Mouse (Mus musculus) thymus, postnatal 4 days (tissue): Measurements from ENCODE around the gene Kctd11.
"Not testable (repeated sequence)": the region's sequence is repeated elsewhere in the genome, so short reads cannot be mapped to it uniquely, and the experiment has no call there.

ENCODE experiments used
- DNase-seq: peaks from one replicate; pipeline ENCODE4 v3.0.0; 2021

Gene Kctd11

GRCm38 (mm10) chr11:69881787-69882670 is 823 bp upstream of the Kctd11 start:
- DNase-seq, result peak; percentile 15

- peak; percentile 78 for DNase-seq
Measured at GRCm38 (mm10) chr11:69880506-69880852, 727 bp downstream of the Kctd11 start.

GRCm38 (mm10) chr11:69879711-69880110 is 1.5 kb downstream of the Kctd11 start:
- DNase-seq, result peak; percentile 26

GRCm38 (mm10) chr11:69878952-69879351 is 2.3 kb downstream of the Kctd11 start:
- no peak for DNase-seq

- DNase-seq, result no peak
Measured at GRCm38 (mm10) chr11:69878399-69878798, 2.8 kb downstream of the Kctd11 start.

GRCm38 (mm10) chr11:69877878-69878277 is 3.3 kb downstream of the Kctd11 start, which contains the start of gene Tmem95:
Gene Tmem95, minus strand, starts transcription at chr11:69878018.
- DNase-seq, result peak; percentile 15

GRCm38 (mm10) chr11:69876867-69877266 is 4.3 kb downstream of the Kctd11 start:
- peak; percentile 97 for DNase-seq

GRCm38 (mm10) chr11:69876186-69876585 is 5.0 kb downstream of the Kctd11 start:
- DNase-seq, result no peak

GRCm38 (mm10) chr11:69872451-69872850 is 8.8 kb downstream of the Kctd11 start:
- no peak for DNase-seq

- no peak for DNase-seq
Measured at GRCm38 (mm10) chr11:69871822-69872221, 9.4 kb downstream of the Kctd11 start.

- DNase-seq, result no peak
Measured at GRCm38 (mm10) chr11:69870289-69871069, 10.7 kb downstream of the Kctd11 start.

GRCm38 (mm10) chr11:69867335-69867734 is 13.9 kb downstream of the Kctd11 start:
- DNase-seq, result no peak

- DNase-seq, result no peak
Measured at GRCm38 (mm10) chr11:69865561-69865960, 15.6 kb downstream of the Kctd11 start.

GRCm38 (mm10) chr11:69864138-69864860 is 16.9 kb downstream of the Kctd11 start:
- no peak for DNase-seq

GRCm38 (mm10) chr11:69863729-69864128 is 17.5 kb downstream of the Kctd11 start:
- not testable (repeated sequence) for DNase-seq

- DNase-seq, result peak; percentile 7
Measured at GRCm38 (mm10) chr11:69858113-69858998, 22.9 kb downstream of the Kctd11 start, which contains the start of gene Tnk1. Gene Tnk1, minus strand, starts transcription at chr11:69858730.

- peak; percentile 82 for DNase-seq
Measured at GRCm38 (mm10) chr11:69855347-69855746, 25.9 kb downstream of the Kctd11 start.

- no peak for DNase-seq
Measured at GRCm38 (mm10) chr11:69854680-69855079, 26.5 kb downstream of the Kctd11 start.

GRCm38 (mm10) chr11:69853994-69854393 is 27.2 kb downstream of the Kctd11 start:
- no peak for DNase-seq

GRCm38 (mm10) chr11:69850754-69851153 is 30.5 kb downstream of the Kctd11 start:
- peak; percentile 69 for DNase-seq

- no peak for DNase-seq
Measured at GRCm38 (mm10) chr11:69849884-69850283, 31.3 kb downstream of the Kctd11 start.

GRCm38 (mm10) chr11:69849128-69849527 is 32.1 kb downstream of the Kctd11 start:
- DNase-seq, result no peak
